Mouse (Mus musculus) forebrain, embryonic 13.5 days (tissue): Measurements from ENCODE around the gene Ogfr. TPM values are rescaled to one million over a fixed set of nuclear protein-coding genes. Genes with fewer than 3 reads are reported as not detected.

Experiments
- ATAC-seq: fragments of 200-750 bp; cut with Nextera tagmentation; 2 replicates; pipeline ENCODE4 v1.8.0; 2017
- H3K27ac ChIP-seq: fragments of 300-500 bp; sonication (generic); 2 replicates; pipeline ENCODE4 v1.5.1; 2015; ENCODE audit warnings: inconsistent platforms, mild to moderate bottlenecking, moderate library complexity
- H3K27me3 ChIP-seq: fragments of 300-500 bp; sonication (generic); 2 replicates; pipeline ENCODE4 v1.6.1; 2015; ENCODE audit warnings: mild to moderate bottlenecking, inconsistent platforms
- H3K36me3 ChIP-seq: fragments of 300-500 bp; sonication (generic); 2 replicates; pipeline ENCODE4 v1.6.1; 2015; ENCODE audit warnings: mild to moderate bottlenecking, inconsistent platforms; ENCODE audit not compliant: poor library complexity, severe bottlenecking
- H3K4me1 ChIP-seq: fragments of 300-500 bp; sonication (generic); 2 replicates; pipeline ENCODE4 v1.6.1; 2015; ENCODE audit warnings: inconsistent platforms
- H3K4me2 ChIP-seq: fragments of 300-500 bp; sonication (generic); 2 replicates; pipeline ENCODE4 v1.6.1; 2015; ENCODE audit warnings: inconsistent platforms, mild to moderate bottlenecking, moderate library complexity
- H3K4me3 ChIP-seq: fragments of 300-500 bp; sonication (generic); 2 replicates; pipeline ENCODE4 v1.5.1; 2015; ENCODE audit warnings: mild to moderate bottlenecking, inconsistent platforms
- H3K9ac ChIP-seq: fragments of 300-500 bp; sonication (generic); 2 replicates; pipeline ENCODE4 v1.6.1; 2015; ENCODE audit warnings: mild to moderate bottlenecking, inconsistent platforms
- H3K9me3 ChIP-seq: fragments of 300-500 bp; sonication (generic); replicated peaks from 2 replicates; pipeline ENCODE4 v1.6.1; 2016; ENCODE audit warnings: inconsistent platforms
- WGBS: fragments of 180-500 bp; shearing (Covaris S2); methylation state at CpG from one replicate; pipeline ENCODE4 v1.1.7; 2015; 5-methylcytosine and 5-hydroxymethylcytosine counted together
- polyA plus RNA-seq: library from polyadenylated mRNA; unstranded; fragments of >200 nt; fragmentation: Nextera tagmentation; extraction: Ambion mirVana; gene quantifications from 2 replicates; pipeline ENCODE4 v1.2.1, GENCODE M21; 2015

Gene Ogfr
- polyA plus RNA-seq, 1 experiment from 2014 or later: 79.8 TPM

DNA sequence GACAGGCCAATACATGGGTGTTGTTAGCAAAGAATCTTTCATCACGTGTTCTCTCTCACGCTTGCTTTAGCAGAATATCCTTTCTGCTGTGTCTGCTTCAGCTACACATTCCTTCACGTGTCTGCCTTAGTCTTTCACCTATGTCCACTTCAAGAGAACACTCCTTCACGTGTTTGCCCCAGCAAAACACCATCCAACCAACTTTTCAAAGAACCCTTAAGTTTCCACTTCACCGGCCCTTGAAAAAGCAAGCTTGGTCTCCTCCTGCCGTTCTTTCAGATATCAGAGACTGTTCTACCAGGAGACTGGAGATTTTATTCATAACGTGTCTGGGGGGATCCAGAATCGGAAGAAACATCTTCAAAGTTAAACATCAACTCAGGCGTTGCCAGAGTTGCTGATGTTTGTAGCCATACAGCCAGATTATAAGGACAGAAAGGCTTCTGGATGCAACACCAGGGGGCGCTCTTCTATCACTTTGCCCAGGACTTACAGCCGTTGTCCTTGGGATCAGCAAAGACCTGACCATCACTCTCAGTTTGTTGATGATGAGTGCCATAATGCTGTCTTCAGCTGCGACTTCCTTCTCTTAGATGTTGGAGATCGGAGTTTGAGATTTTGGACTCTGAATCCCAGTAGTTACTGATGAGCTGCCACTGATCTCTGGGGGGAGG lies 22.7 kb upstream of the Ogfr start:
- 34% methylated on average over 13 of the region's 13 CpGs for WGBS
- Histone ChIP-seq H3K4me1 (peaks cover 24% of the 10 kb centered on the region), H3K4me3 (no peak overlapping the region), H3K4me2 (no peak overlapping the region), H3K9me3 (no peaks in the 10 kb centered on the region), H3K36me3 (no peaks in the 10 kb centered on the region), H3K9ac (no peak overlapping the region), H3K27me3 (peaks cover 14% of the 10 kb centered on the region; the same call in 1 of the 2 replicates), H3K27ac (no peak overlapping the region)
- ATAC-seq: no peak

- WGBS: 37% methylated on average over 3 of the region's 3 CpGs
Observed at GRCm38 (mm10) chr2:180569028-180569643, 19.9 kb upstream of the Ogfr start.

GRCm38 (mm10) chr2:180576482-180576881 lies 12.6 kb upstream of the Ogfr start:
- no peaks in the 10 kb centered on the region for H3K4me1 ChIP-seq
- WGBS: 30% methylated on average over 4 of the region's 4 CpGs
- H3K36me3 ChIP-seq: no peaks in the 10 kb centered on the region
- no peak overlapping the region for H3K9ac ChIP-seq
- H3K27ac ChIP-seq: no peak overlapping the region
- H3K4me2 ChIP-seq: no peak overlapping the region
- ATAC-seq: no peak
- no peak overlapping the region for H3K4me3 ChIP-seq
- no peaks in the 10 kb centered on the region for H3K9me3 ChIP-seq
- H3K27me3 ChIP-seq: peaks cover 6% of the 10 kb centered on the region; the same call in 1 of the 2 replicates

More at GRCm38 (mm10) chr2:180569028-180569643, 19.9 kb upstream of the Ogfr start:
- Histone ChIP-seq H3K4me3 (no peak overlapping the region), H3K9ac (no peak overlapping the region), H3K27ac (no peak overlapping the region; the same call in 1 of the 2 replicates), H3K4me1 (peaks cover 17% of the 10 kb centered on the region), H3K36me3 (no peaks in the 10 kb centered on the region), H3K27me3 (peaks cover 10% of the 10 kb centered on the region; the same call in 1 of the 2 replicates), H3K4me2 (no peak overlapping the region), H3K9me3 (no peaks in the 10 kb centered on the region)
- peak; percentile 55; the same call in 1 of the 2 replicates for ATAC-seq

GRCm38 (mm10) chr2:180578686-180579085 lies 10.4 kb upstream of the Ogfr start:
- Histone ChIP-seq H3K27me3 (peaks cover 6% of the 10 kb centered on the region; the same call in 1 of the 2 replicates), H3K4me1 (peaks cover 7% of the 10 kb centered on the region), H3K4me3 (no peak overlapping the region), H3K9me3 (no peaks in the 10 kb centered on the region), H3K36me3 (no peaks in the 10 kb centered on the region), H3K27ac (no peak overlapping the region), H3K9ac (no peak overlapping the region), H3K4me2 (no peak overlapping the region)
- ATAC-seq: no peak
- WGBS: 9% methylated on average over 3 of the region's 3 CpGs

GRCm38 (mm10) chr2:180581002-180581401 lies 8.0 kb upstream of the Ogfr start, which contains the start of gene Mrgbp:
Gene Mrgbp (plus strand): TSS chr2:180581304.
- H3K9me3 ChIP-seq: no peaks in the 10 kb centered on the region
- peaks cover 6% of the 10 kb centered on the region; the same call in 1 of the 2 replicates for H3K27me3 ChIP-seq
- no peak within 1 kb of the TSS for H3K4me3 ChIP-seq
- WGBS: 76% methylated on average over 3 of the region's 3 CpGs
- H3K27ac ChIP-seq: no peak within 1 kb of the TSS
- H3K36me3 ChIP-seq: peaks cover 18% of the 10 kb centered on the region
- 0 out of 2 replicates have a peak within 1 kb of the TSS, but pooled peaks have one; percentile 94 for H3K9ac ChIP-seq
- H3K4me1 ChIP-seq: peaks cover 21% of the 10 kb centered on the region
- no peak for ATAC-seq
- H3K4me2 ChIP-seq: no peak within 1 kb of the TSS

- Histone ChIP-seq H3K27ac (peak overlapping the region; percentile 54), H3K9me3 (no peaks in the 10 kb centered on the region), H3K36me3 (peaks cover 29% of the 10 kb centered on the region), H3K4me1 (peaks cover 21% of the 10 kb centered on the region), H3K9ac (peak overlapping the region; percentile 94), H3K27me3 (peaks cover 6% of the 10 kb centered on the region; the same call in 1 of the 2 replicates), H3K4me3 (peak overlapping the region; percentile 87), H3K4me2 (peak overlapping the region; percentile 83)
- under 1% methylated on average over 53 of the region's 57 CpGs for WGBS
- peak; percentile 80 for ATAC-seq
Observed at GRCm38 (mm10) chr2:180582481-180583153, 6.4 kb upstream of the Ogfr start.

GRCm38 (mm10) chr2:180583154-180583507 lies 5.9 kb upstream of the Ogfr start:
- Histone ChIP-seq H3K4me3 (peak overlapping the region; percentile 87), H3K27me3 (peaks cover 6% of the 10 kb centered on the region; the same call in 1 of the 2 replicates), H3K9ac (peak overlapping the region; percentile 94), H3K27ac (peak overlapping the region; percentile 54; the same call in 1 of the 2 replicates), H3K4me1 (peaks cover 21% of the 10 kb centered on the region), H3K9me3 (no peaks in the 10 kb centered on the region), H3K4me2 (peak overlapping the region; percentile 83), H3K36me3 (peaks cover 29% of the 10 kb centered on the region)
- WGBS: 31% methylated on average over 7 of the region's 7 CpGs
- peak; percentile 20; the same call in 1 of the 2 replicates for ATAC-seq

DNA sequence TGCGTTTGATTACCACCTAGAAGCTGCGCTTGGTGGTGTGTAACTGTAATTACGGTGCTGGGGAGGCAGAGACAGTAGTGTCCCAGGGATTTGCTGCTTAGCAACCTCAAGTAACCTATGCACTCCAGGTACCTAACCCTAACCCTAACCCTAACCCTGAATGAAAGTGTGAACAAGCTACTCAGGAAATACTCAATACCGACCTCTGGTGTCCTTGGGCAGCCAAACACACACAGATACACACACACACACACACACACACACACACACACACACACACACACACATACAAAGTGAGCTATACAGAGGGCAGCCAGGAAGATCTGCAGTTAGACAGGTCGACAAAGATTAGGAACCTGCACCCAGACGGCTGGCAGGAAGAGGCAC lies 316 bp upstream of the Ogfr start:
- H3K36me3 ChIP-seq: peaks cover 60% of the 10 kb centered on the region
- peak overlapping the region; percentile 76 for H3K4me3 ChIP-seq
- ATAC-seq: peak; percentile 16
- H3K9ac ChIP-seq: peak overlapping the region; percentile 90
- 44% methylated on average over 6 of the region's 6 CpGs for WGBS
- H3K27me3 ChIP-seq: no peaks in the 10 kb centered on the region
- H3K4me2 ChIP-seq: peak overlapping the region; percentile 88
- peaks cover 26% of the 10 kb centered on the region for H3K4me1 ChIP-seq
- H3K27ac ChIP-seq: peak overlapping the region; percentile 90
- no peaks in the 10 kb centered on the region for H3K9me3 ChIP-seq

DNA sequence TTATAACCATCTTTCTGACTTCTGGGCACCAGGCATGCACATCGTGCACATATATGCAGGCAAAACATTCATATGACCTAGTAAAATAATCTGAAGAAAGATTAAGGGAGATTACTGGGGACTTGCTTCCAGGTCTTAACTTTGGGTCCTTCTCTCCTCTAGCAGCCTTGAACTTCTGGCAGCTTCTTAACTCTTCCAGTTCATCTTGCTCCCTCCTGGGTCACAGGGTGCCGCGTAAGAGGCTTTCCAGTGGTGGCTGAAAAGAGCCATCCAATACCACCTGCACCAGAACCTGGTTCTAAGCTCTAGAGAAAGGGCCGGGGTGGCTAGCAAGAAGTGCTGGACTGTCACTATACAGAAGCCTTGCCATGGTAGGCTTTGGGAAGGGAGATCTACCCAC lies 8.4 kb downstream of the Ogfr start, which contains the start of gene Col9a3:
TSS of gene Col9a3 (plus strand) at position 301 of the 400 bp plus-strand sequence.
- Histone ChIP-seq H3K27ac (no peak within 1 kb of the TSS; the same call in 1 of the 2 replicates), H3K36me3 (peaks cover 39% of the 10 kb centered on the region), H3K4me3 (peak within 1 kb of the TSS; percentile 43), H3K27me3 (peaks cover 27% of the 10 kb centered on the region), H3K9ac (peak within 1 kb of the TSS; percentile 65), H3K4me2 (peak within 1 kb of the TSS; percentile 70), H3K9me3 (no peaks in the 10 kb centered on the region), H3K4me1 (peaks cover 25% of the 10 kb centered on the region)
- no peak for ATAC-seq
- 46% methylated on average over 4 of the region's 4 CpGs for WGBS

DNA sequence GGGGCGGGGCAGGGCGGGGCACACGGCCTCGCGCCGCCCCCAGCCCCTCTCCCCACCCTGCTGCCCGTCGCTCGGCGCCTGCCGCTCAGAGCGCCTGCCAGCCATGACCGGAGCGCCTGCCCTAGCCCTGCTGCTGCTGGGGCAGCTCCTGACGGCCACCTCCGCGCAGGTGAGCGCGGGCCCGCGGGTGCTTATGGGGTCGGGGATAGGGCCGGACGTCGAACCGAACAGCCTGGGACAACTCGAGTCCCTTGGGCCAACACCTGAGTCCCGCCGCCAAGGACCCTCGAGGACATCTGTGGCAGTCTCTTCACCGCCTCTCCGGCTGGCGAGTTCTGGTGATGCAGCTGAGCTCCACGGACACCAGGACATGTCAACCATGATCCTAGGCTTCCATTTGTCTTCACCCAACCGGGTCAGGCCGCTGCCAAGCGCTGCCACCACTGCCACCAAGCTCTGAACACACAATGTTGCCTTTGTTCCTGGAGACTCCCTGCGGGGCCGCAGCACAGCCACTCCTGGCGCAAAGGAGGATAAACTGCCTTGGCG lies 9.2 kb downstream of the Ogfr start:
- Histone ChIP-seq H3K9me3 (no peaks in the 10 kb centered on the region), H3K27me3 (peaks cover 27% of the 10 kb centered on the region), H3K36me3 (peaks cover 31% of the 10 kb centered on the region), H3K4me2 (peak overlapping the region; percentile 70), H3K27ac (no peak overlapping the region; the same call in 1 of the 2 replicates), H3K4me3 (peak overlapping the region; percentile 43), H3K4me1 (peaks cover 25% of the 10 kb centered on the region), H3K9ac (peak overlapping the region; percentile 65)
- peak; percentile 52; the same call in 1 of the 2 replicates for ATAC-seq
- under 1% methylated on average over 32 of the region's 41 CpGs for WGBS

- peaks cover 27% of the 10 kb centered on the region for H3K27me3 ChIP-seq
- no peaks in the 10 kb centered on the region for H3K9me3 ChIP-seq
- H3K9ac ChIP-seq: no peak overlapping the region; the same call in 1 of the 2 replicates
- peak overlapping the region; percentile 12; the same call in 1 of the 2 replicates for H3K27ac ChIP-seq
- H3K4me1 ChIP-seq: peaks cover 28% of the 10 kb centered on the region
- 0 out of 2 replicates have a peak overlapping the region, but pooled peaks have one; percentile 3 for H3K4me2 ChIP-seq
- 7% methylated on average over 9 of the region's 9 CpGs for WGBS
- peak; percentile 54; the same call in 1 of the 2 replicates for ATAC-seq
- peaks cover 8% of the 10 kb centered on the region for H3K36me3 ChIP-seq
- H3K4me3 ChIP-seq: no peak overlapping the region
Observed at GRCm38 (mm10) chr2:180600569-180601021, 11.6 kb downstream of the Ogfr start.
